Mouse (Mus musculus) layer of hippocampus, adult 18-20 months (tissue): ENCODE measurements around the gene Ipo9. TPM values are rescaled to one million over a fixed set of nuclear protein-coding genes. Genes with fewer than 3 reads are reported as not detected.

Experiments used
- DNase-seq, 2 experiments: peaks; one replicate each; pipeline ENCODE4 v3.0.0; 2022; ENCODE audit warnings: low spot score in 2 of 2
- microRNA-seq, 2 experiments: library from miRNA; unstranded; fragments of <30 nt; microRNA quantifications; one replicate each; pipeline ENCODE4 v1.2.0; 2021
- total RNA-seq, 2 experiments: library from RNA; stranded (reverse); gene quantifications; 2 replicates each; pipeline ENCODE4 v1.2.3; 2021

Ipo9 gene
- total RNA-seq, 2 experiments from 2014 or later: 142 to 153 TPM

DNA sequence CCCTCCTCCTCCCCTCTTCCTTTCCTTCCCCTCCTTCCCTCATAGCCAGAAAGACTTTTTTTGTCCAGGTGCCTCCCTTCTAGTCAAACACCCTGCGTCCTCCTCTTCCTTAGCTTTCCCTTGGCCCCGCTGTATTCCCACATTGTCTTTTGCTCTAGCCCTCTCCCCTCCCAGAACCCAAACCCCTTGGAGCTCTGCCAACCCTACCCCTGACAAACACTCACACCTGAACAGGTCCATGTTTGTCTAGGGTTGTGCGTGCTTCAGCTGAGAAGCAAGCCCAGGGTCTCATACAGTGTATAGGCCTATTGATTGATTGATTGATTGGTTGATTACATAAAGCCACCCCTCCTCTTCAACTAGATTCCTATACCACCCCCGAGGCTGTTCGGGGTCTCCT, 60.9 kb downstream of the Ipo9 start:
- DNase-seq: no peak

- DNase-seq: peak in 1 of 2 experiments; percentile 65
Measured at GRCm38 (mm10) chr1:135368982-135369381, 61.3 kb downstream of the Ipo9 start.

DNA sequence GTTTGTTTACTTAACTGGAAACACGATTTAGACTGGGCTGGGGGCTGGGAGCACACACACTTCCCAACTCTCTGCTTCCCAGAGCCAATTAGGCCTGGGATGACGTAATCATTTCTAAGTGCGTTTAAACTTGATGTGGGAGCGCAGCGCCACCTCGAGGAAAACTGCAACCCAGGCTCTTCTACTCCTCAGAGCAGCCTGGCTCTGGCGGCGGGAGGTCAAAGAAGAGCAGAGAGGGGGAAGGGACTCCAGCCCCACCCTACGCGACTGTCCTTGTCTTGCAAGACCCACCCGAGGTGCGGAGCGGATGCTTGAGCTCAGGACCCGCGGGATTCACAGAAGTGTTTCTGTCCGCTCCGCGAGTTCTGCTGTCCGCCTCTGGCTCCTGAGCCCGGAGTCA, 62.1 kb downstream of the Ipo9 start:
- peak; percentile 86 to 94 for DNase-seq

DNA sequence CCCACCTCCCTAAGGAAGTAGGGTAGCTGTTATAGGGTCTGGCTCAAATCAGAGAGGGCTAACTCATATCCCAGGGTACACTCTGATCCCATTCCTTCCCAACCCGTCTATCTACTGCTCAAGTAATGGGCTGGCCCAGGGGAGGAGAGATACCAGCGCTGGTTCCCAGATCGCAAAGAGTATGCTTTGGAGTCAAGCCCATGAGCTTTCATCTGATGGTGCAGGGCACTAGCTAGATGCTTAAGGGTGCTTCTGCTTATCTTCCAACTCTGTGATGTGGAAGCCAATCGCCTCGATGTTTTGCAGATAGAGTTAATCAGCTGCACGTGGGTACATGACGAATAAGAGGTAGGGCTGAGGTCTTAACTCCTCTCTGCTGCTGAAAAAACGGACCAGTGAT, 62.7 kb downstream of the Ipo9 start:
- DNase-seq: no peak

DNA sequence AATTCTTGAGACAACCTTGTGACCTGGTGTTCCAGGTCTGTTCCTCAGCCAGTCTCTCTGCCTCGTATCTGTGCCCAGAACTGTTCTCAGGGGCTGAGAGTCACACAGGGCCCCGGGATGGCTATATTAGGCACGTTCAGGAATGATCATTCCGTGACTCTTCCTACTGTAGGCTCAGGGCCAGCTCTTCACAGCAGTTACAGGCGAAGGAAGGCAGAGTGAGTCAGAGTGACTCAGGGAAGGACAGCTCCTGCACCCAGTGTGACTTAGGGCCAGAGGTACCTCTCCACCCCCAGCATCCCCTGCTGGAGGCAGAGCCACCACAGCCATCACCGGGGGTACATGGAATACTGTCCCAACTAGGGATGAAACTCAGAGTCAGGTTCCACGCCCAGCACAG, 63.3 kb downstream of the Ipo9 start:
- DNase-seq: no peak

DNA sequence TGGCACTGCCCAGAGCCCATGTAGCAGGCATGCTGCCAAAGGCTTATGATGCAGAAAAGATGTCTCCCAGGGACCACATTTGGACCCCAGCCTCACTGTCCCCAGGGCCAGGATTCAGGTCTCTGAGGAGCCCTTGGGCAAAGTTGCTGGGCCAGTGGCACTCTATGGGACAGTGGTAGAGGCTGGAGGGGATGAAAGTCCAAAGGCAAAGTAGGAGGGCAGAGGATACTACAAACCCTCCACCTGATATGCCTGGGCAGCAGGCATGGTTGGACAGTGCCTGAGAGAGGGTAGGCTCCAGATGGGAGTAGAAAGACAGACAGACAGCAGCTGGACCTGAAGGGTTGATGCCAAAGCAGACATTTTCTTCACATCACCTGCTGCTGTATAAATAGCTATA, 63.9 kb downstream of the Ipo9 start:
- DNase-seq: no peak

DNA sequence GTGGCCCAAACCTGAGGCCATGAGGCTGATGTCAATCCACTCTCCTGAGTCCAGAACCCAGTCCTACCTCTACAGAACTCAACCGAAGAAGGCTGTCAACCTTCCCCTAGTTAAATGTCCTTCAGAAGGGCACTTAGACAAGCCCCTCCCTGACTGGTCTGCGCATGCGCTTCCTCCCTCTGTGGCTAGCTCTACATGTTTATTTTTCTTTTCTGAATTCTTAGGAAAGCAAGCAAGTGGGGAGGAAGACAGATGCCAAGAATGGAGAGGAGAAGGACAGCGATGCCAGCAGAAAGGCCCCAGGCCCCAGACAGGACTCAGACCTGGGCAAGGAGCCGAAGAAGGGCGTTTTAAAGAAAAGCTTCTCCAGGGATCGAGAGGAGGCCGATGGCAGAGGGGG, 66.9 kb downstream of the Ipo9 start:
- no peak for DNase-seq

- DNase-seq: no peak
Measured at GRCm38 (mm10) chr1:135362115-135362514, 68.2 kb downstream of the Ipo9 start.

GRCm38 (mm10) chr1:135361491-135361890, 68.8 kb downstream of the Ipo9 start:
- DNase-seq: no peak

- DNase-seq: no peak
Measured at GRCm38 (mm10) chr1:135359071-135359470, 71.2 kb downstream of the Ipo9 start.

DNA sequence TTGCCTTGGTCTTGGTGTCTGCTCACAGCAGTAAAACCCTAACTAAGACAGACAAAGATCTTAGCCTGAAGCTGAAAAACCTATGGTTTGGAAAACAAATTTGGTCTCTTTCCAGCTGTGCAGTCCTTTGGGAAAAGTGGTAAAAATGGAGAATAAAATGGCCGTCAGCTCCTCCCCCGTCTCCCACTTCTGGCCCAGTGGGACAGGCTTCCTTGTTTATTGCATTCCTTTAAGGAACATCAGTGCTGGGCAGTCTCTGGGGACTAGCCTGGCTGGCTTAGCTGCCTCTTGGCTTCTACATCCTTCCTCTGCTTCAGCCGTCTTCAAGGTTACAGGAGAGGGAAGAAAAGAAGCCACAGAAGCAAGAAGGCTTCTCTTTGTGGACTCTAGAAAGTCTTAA, 78.3 kb downstream of the Ipo9 start:
- no peak for DNase-seq

DNA sequence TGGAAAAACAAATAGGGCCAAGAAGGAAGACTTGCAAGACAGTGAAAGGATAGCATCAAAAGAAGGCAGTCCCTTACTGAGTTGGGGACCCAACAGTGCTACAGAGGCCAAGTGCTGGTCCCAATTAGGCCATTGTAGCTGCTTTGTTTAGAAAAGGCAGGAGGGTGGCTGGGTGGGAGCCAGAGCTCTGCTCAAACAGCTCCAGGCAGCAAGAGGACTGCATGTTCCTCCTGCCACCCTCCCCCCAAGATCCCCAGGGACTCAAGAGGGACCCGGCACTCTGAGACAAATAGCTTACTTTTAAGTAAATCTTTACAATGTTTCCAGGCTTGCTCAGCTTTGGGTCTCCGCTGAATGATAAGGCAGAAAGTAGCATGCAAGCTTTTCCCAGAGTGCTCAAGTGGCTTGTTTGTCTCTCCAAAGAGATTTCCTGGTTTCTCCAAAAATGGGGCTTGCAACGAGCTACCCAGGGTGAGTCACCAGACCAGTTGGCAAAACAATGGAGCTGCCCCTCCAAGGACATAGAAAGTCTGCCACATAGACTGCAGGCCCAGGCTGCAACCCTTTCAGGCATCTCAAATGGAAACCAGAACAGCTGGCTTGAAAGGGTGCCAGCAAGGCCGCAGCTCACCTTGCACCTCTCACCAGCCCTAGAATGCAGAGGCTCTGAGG, 82.7 kb downstream of the Ipo9 start:
- peak in 1 of 2 experiments; percentile 66 for DNase-seq

GRCm38 (mm10) chr1:135346891-135347290, 83.4 kb downstream of the Ipo9 start:
- DNase-seq: no peak

GRCm38 (mm10) chr1:135344026-135344425, 86.3 kb downstream of the Ipo9 start:
- DNase-seq: no peak

DNA sequence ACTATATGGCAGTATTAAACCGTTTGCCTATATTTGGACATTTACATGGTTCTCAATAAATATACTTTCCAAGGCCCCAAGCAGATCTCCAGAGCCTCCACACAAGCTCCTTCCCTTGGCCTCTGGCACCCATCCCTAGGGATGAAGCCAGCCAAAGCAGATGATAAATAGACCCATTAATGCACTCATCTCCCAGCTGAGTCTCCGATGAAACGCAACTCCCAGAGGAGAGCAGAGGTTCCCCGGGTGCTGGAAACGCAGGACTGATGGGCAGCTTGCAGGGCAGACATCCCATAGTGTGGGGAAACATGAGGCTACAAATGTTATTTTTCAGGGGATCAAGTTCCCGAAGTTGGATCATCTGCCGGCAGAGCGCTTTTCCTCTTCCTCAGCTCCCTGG, 88.4 kb downstream of the Ipo9 start:
- DNase-seq: no peak

Small RNA genes within 50 kb of the gene (microRNA-seq; reads per million reads assigned to microRNA genes)
- gene Mir1231: 2.5 to 3.2 reads per million in 2 experiments

Other genes with a start within 250 kb of the Ipo9 start
- not detected for gene Elf3, start 171.9 kb downstream of the Ipo9 start, total RNA-seq
- gene Rnpep, start 146.4 kb downstream of the Ipo9 start, total RNA-seq: 10 to 100 TPM; 45.3 to 55.3 TPM
- gene Timm17a, start 116.7 kb downstream of the Ipo9 start, total RNA-seq: 100 to 1,000 TPM; 181 to 183 TPM
- under 1 TPM; 0.58 to 0.67 TPM for gene Lmod1, start 105.7 kb downstream of the Ipo9 start, total RNA-seq
- gene Shisa4, start 55.3 kb downstream of the Ipo9 start, total RNA-seq: 100 to 1,000 TPM; 110 to 125 TPM
- gene Nav1, start 176.8 kb upstream of the Ipo9 start, total RNA-seq: 10 to 100 TPM; 50.5 to 56.8 TPM